Mouse (Mus musculus): Measurements from ENCODE around the gene Clec2e. TPM values are rescaled to one million over a fixed set of nuclear protein-coding genes. Genes with fewer than 3 reads are reported as not detected.
"Not testable (repeated sequence)": the region's sequence is repeated elsewhere in the genome, so short reads cannot be mapped to it uniquely, and the experiment has no call there.

The Clec2e gene
- polyA plus RNA-seq, 1 experiment from 2014 or later = not detected

- Histone ChIP-seq H3K4me1 (ENCODE audit: control insufficient read depth, insufficient read depth, low read length) (no peaks in the 10 kb centered on the region), H3K27me3 (ENCODE audit: control insufficient read depth, insufficient read depth, low read length) (no peaks in the 10 kb centered on the region), H3K9me3 (replicated peaks; ENCODE audit: control insufficient read depth, low read length) (no peaks in the 10 kb centered on the region), H3K36me3 (ENCODE audit: control insufficient read depth, insufficient read depth, low read length) (no peaks in the 10 kb centered on the region), H3K27ac (ENCODE audit: low read depth, low read length) (no peak overlapping the region), H3K9ac (ENCODE audit: low read depth, low read length) (no peak overlapping the region), H3K4me2 (no peak overlapping the region), H3K4me3 (ENCODE audit: low read depth, low read length) (no peak overlapping the region)
- no peak for ATAC-seq (replicated peaks; ENCODE audit: insufficient number of reproducible peaks, low FRiP score, low TSS enrichment)
- 30% methylated on average over 1 of the region's 1 CpGs for WGBS (ENCODE audit: insufficient replicate concordance)
Observed at GRCm38 (mm10) chr6:129112526-129112925, 11.8 kb upstream of the Clec2e start.

GRCm38 (mm10) chr6:129107916-129108315 is 7.2 kb upstream of the Clec2e start:
- Histone ChIP-seq H3K4me1 (ENCODE audit: control insufficient read depth, insufficient read depth, low read length) (no peaks in the 10 kb centered on the region), H3K27ac (ENCODE audit: low read depth, low read length) (no peak overlapping the region), H3K4me3 (ENCODE audit: low read depth, low read length) (no peak overlapping the region), H3K36me3 (ENCODE audit: control insufficient read depth, insufficient read depth, low read length) (no peaks in the 10 kb centered on the region), H3K9ac (ENCODE audit: low read depth, low read length) (no peak overlapping the region), H3K9me3 (replicated peaks; ENCODE audit: control insufficient read depth, low read length) (no peaks in the 10 kb centered on the region), H3K4me2 (no peak overlapping the region), H3K27me3 (ENCODE audit: control insufficient read depth, insufficient read depth, low read length) (no peaks in the 10 kb centered on the region)
- no peak for ATAC-seq (replicated peaks; ENCODE audit: insufficient number of reproducible peaks, low FRiP score, low TSS enrichment)

- WGBS (ENCODE audit: insufficient replicate concordance) = 61% methylated on average over 4 of the region's 4 CpGs
- Histone ChIP-seq H3K27me3 (ENCODE audit: control insufficient read depth, insufficient read depth, low read length) (no peaks in the 10 kb centered on the region), H3K27ac (ENCODE audit: low read depth, low read length) (no peak overlapping the region), H3K4me1 (ENCODE audit: control insufficient read depth, insufficient read depth, low read length) (no peaks in the 10 kb centered on the region), H3K4me2 (no peak overlapping the region), H3K9me3 (replicated peaks; ENCODE audit: control insufficient read depth, low read length) (no peaks in the 10 kb centered on the region), H3K4me3 (ENCODE audit: low read depth, low read length) (no peak overlapping the region), H3K9ac (ENCODE audit: low read depth, low read length) (no peak overlapping the region), H3K36me3 (ENCODE audit: control insufficient read depth, insufficient read depth, low read length) (no peaks in the 10 kb centered on the region)
- ATAC-seq (replicated peaks; ENCODE audit: insufficient number of reproducible peaks, low FRiP score, low TSS enrichment) = no peak
Observed at GRCm38 (mm10) chr6:129102858-129103555, 2.3 kb upstream of the Clec2e start.

GRCm38 (mm10) chr6:129101604-129102003 is 891 bp upstream of the Clec2e start:
- no peak for ATAC-seq (replicated peaks; ENCODE audit: insufficient number of reproducible peaks, low FRiP score, low TSS enrichment)
- Histone ChIP-seq H3K9me3 (replicated peaks; ENCODE audit: control insufficient read depth, low read length) (no peaks in the 10 kb centered on the region), H3K36me3 (ENCODE audit: control insufficient read depth, insufficient read depth, low read length) (no peaks in the 10 kb centered on the region)

GRCm38 (mm10) chr6:129097929-129098328 is 2.8 kb downstream of the Clec2e start:
- 37% methylated on average over 1 of the region's 1 CpGs for WGBS (ENCODE audit: insufficient replicate concordance)
- Histone ChIP-seq H3K27me3 (ENCODE audit: control insufficient read depth, insufficient read depth, low read length) (no peaks in the 10 kb centered on the region), H3K27ac (ENCODE audit: low read depth, low read length) (no peak overlapping the region), H3K4me1 (ENCODE audit: control insufficient read depth, insufficient read depth, low read length) (no peaks in the 10 kb centered on the region), H3K36me3 (ENCODE audit: control insufficient read depth, insufficient read depth, low read length) (no peaks in the 10 kb centered on the region), H3K4me2 (no peak overlapping the region), H3K9ac (ENCODE audit: low read depth, low read length) (no peak overlapping the region), H3K9me3 (replicated peaks; ENCODE audit: control insufficient read depth, low read length) (no peaks in the 10 kb centered on the region), H3K4me3 (ENCODE audit: low read depth, low read length) (no peak overlapping the region)
- ATAC-seq (replicated peaks; ENCODE audit: insufficient number of reproducible peaks, low FRiP score, low TSS enrichment) = no peak

More at GRCm38 (mm10) chr6:129101604-129102003, 891 bp upstream of the Clec2e start:
- H3K27me3 ChIP-seq (ENCODE audit: control insufficient read depth, insufficient read depth, low read length) = no peaks in the 10 kb centered on the region
- H3K27ac ChIP-seq (ENCODE audit: low read depth, low read length) = no peak overlapping the region
- H3K4me2 ChIP-seq = no peak overlapping the region
- no peak overlapping the region for H3K9ac ChIP-seq (ENCODE audit: low read depth, low read length)
- 62% methylated on average over 1 of the region's 1 CpGs for WGBS (ENCODE audit: insufficient replicate concordance)
- no peaks in the 10 kb centered on the region for H3K4me1 ChIP-seq (ENCODE audit: control insufficient read depth, insufficient read depth, low read length)
- no peak overlapping the region for H3K4me3 ChIP-seq (ENCODE audit: low read depth, low read length)

GRCm38 (mm10) chr6:129095166-129095565 is 5.5 kb downstream of the Clec2e start:
- no peak overlapping the region for H3K4me2 ChIP-seq
- no peak for ATAC-seq (replicated peaks; ENCODE audit: insufficient number of reproducible peaks, low FRiP score, low TSS enrichment)
- H3K27me3 ChIP-seq (ENCODE audit: control insufficient read depth, insufficient read depth, low read length) = no peaks in the 10 kb centered on the region
- H3K9me3 ChIP-seq (replicated peaks; ENCODE audit: control insufficient read depth, low read length) = no peaks in the 10 kb centered on the region; the same call in 1 of the 2 replicates
- H3K27ac ChIP-seq (ENCODE audit: low read depth, low read length) = no peak overlapping the region
- H3K36me3 ChIP-seq (ENCODE audit: control insufficient read depth, insufficient read depth, low read length) = no peaks in the 10 kb centered on the region
- no peaks in the 10 kb centered on the region for H3K4me1 ChIP-seq (ENCODE audit: control insufficient read depth, insufficient read depth, low read length)
- no peak overlapping the region for H3K9ac ChIP-seq (ENCODE audit: low read depth, low read length)
- no peak overlapping the region for H3K4me3 ChIP-seq (ENCODE audit: low read depth, low read length)

- not testable (repeated sequence) for H3K9me3 ChIP-seq (replicated peaks; ENCODE audit: control insufficient read depth, low read length); H3K27ac ChIP-seq (ENCODE audit: low read depth, low read length); H3K4me3 ChIP-seq (ENCODE audit: low read depth, low read length); H3K9ac ChIP-seq (ENCODE audit: low read depth, low read length); ATAC-seq (replicated peaks; ENCODE audit: insufficient number of reproducible peaks, low FRiP score, low TSS enrichment); H3K4me1 ChIP-seq (ENCODE audit: control insufficient read depth, insufficient read depth, low read length); H3K27me3 ChIP-seq (ENCODE audit: control insufficient read depth, insufficient read depth, low read length); H3K36me3 ChIP-seq (ENCODE audit: control insufficient read depth, insufficient read depth, low read length); H3K4me2 ChIP-seq
- WGBS (ENCODE audit: insufficient replicate concordance) = 87% methylated on average over 8 of the region's 8 CpGs
Observed at GRCm38 (mm10) chr6:129088596-129088995, 12.1 kb downstream of the Clec2e start.

- Histone ChIP-seq H3K4me2 (no peak overlapping the region), H3K4me3 (ENCODE audit: low read depth, low read length) (no peak overlapping the region), H3K9me3 (replicated peaks; ENCODE audit: control insufficient read depth, low read length) (no peaks in the 10 kb centered on the region; the same call in 1 of the 2 replicates), H3K4me1 (ENCODE audit: control insufficient read depth, insufficient read depth, low read length) (no peaks in the 10 kb centered on the region), H3K9ac (ENCODE audit: low read depth, low read length) (no peak overlapping the region), H3K27ac (ENCODE audit: low read depth, low read length) (no peak overlapping the region), H3K36me3 (ENCODE audit: control insufficient read depth, insufficient read depth, low read length) (no peaks in the 10 kb centered on the region), H3K27me3 (ENCODE audit: control insufficient read depth, insufficient read depth, low read length) (no peaks in the 10 kb centered on the region)
- no peak for ATAC-seq (replicated peaks; ENCODE audit: insufficient number of reproducible peaks, low FRiP score, low TSS enrichment)
- WGBS (ENCODE audit: insufficient replicate concordance) = 75% methylated on average over 1 of the region's 1 CpGs
Observed at GRCm38 (mm10) chr6:129088161-129088560, 12.6 kb downstream of the Clec2e start.

- not testable (repeated sequence) for H3K9me3 ChIP-seq (replicated peaks; ENCODE audit: control insufficient read depth, low read length); H3K4me3 ChIP-seq (ENCODE audit: low read depth, low read length); H3K4me1 ChIP-seq (ENCODE audit: control insufficient read depth, insufficient read depth, low read length); H3K27ac ChIP-seq (ENCODE audit: low read depth, low read length); ATAC-seq (replicated peaks; ENCODE audit: insufficient number of reproducible peaks, low FRiP score, low TSS enrichment); H3K27me3 ChIP-seq (ENCODE audit: control insufficient read depth, insufficient read depth, low read length); H3K4me2 ChIP-seq; H3K36me3 ChIP-seq (ENCODE audit: control insufficient read depth, insufficient read depth, low read length); H3K9ac ChIP-seq (ENCODE audit: low read depth, low read length)
- 78% methylated on average over 2 of the region's 2 CpGs for WGBS (ENCODE audit: insufficient replicate concordance)
Observed at GRCm38 (mm10) chr6:129086031-129086430, 14.7 kb downstream of the Clec2e start.

All from heart, embryonic 11.5 days (tissue).